Mouse (Mus musculus): ENCODE measurements around the gene Pla2g5.
A peak's percentile ranks its signal among the peaks of the same experiment; 100 is the strongest.
"Not testable (repeated sequence)": the region's sequence is repeated elsewhere in the genome, so short reads cannot be mapped to it uniquely, and the experiment has no call there.

The Pla2g5 gene

GRCm38 (mm10) chr4:138863344-138863998, at the start of gene Pla2g5:
Gene Pla2g5, minus strand, starts transcription at chr4:138863482.
- no peak for DNase-seq (ENCODE audit: low spot score in 2 of 2)

GRCm38 (mm10) chr4:138905624-138906337, 42.5 kb upstream of the Pla2g5 start:
- DNase-seq (ENCODE audit: low spot score in 2 of 2), result no peak

GRCm38 (mm10) chr4:138899361-138899760, 36.1 kb upstream of the Pla2g5 start:
- DNase-seq (ENCODE audit: low spot score in 2 of 2), result peak in 1 of 2 experiments; percentile 32

GRCm38 (mm10) chr4:138893789-138894188, 30.5 kb upstream of the Pla2g5 start:
- not testable (repeated sequence) for DNase-seq (ENCODE audit: low spot score in 2 of 2)

GRCm38 (mm10) chr4:138892655-138893054, 29.4 kb upstream of the Pla2g5 start:
- no peak for DNase-seq (ENCODE audit: low spot score in 2 of 2)

- DNase-seq (ENCODE audit: low spot score in 2 of 2), result no peak
These were observed 26.4 kb upstream of the Pla2g5 start for GRCm38 (mm10) chr4:138889635-138890034.

GRCm38 (mm10) chr4:138889165-138889564, 25.9 kb upstream of the Pla2g5 start:
- no peak for DNase-seq (ENCODE audit: low spot score in 2 of 2)

- DNase-seq (ENCODE audit: low spot score in 2 of 2), result peak in 1 of 2 experiments; percentile 92
These were observed 21.0 kb upstream of the Pla2g5 start for GRCm38 (mm10) chr4:138884261-138884660.

- DNase-seq (ENCODE audit: low spot score in 2 of 2), result peak in 1 of 2 experiments; percentile 57
These were observed 18.9 kb upstream of the Pla2g5 start for GRCm38 (mm10) chr4:138882179-138882578.

- no peak for DNase-seq (ENCODE audit: low spot score in 2 of 2)
These were observed 17.7 kb upstream of the Pla2g5 start for GRCm38 (mm10) chr4:138880811-138881584.

GRCm38 (mm10) chr4:138879808-138880207, 16.5 kb upstream of the Pla2g5 start:
- no peak for DNase-seq (ENCODE audit: low spot score in 2 of 2)

GRCm38 (mm10) chr4:138878783-138879182, 15.5 kb upstream of the Pla2g5 start:
- DNase-seq (ENCODE audit: low spot score in 2 of 2), result no peak

- DNase-seq (ENCODE audit: low spot score in 2 of 2), result no peak
These were observed 14.4 kb upstream of the Pla2g5 start, which contains the start of gene Pla2g2e for GRCm38 (mm10) chr4:138877731-138878130. Gene Pla2g2e, plus strand, starts transcription at chr4:138877942.

- no peak for DNase-seq (ENCODE audit: low spot score in 2 of 2)
These were observed 12.7 kb upstream of the Pla2g5 start for GRCm38 (mm10) chr4:138875986-138876385.

- DNase-seq (ENCODE audit: low spot score in 2 of 2), result not testable (repeated sequence)
These were observed 12.0 kb upstream of the Pla2g5 start for GRCm38 (mm10) chr4:138875275-138875674.

GRCm38 (mm10) chr4:138873864-138874263, 10.6 kb upstream of the Pla2g5 start, which contains the start of gene Gm13030:
Gene Gm13030, minus strand, starts transcription at chr4:138873964.
- no peak for DNase-seq (ENCODE audit: low spot score in 2 of 2)

- no peak for DNase-seq (ENCODE audit: low spot score in 2 of 2)
These were observed 5.4 kb upstream of the Pla2g5 start for GRCm38 (mm10) chr4:138868666-138869065.

GRCm38 (mm10) chr4:138866413-138866812, 3.1 kb upstream of the Pla2g5 start:
- DNase-seq (ENCODE audit: low spot score in 2 of 2), result peak in 1 of 2 experiments; percentile 86

- no peak for DNase-seq (ENCODE audit: low spot score in 2 of 2)
These were observed 2.7 kb upstream of the Pla2g5 start for GRCm38 (mm10) chr4:138865991-138866390.

- DNase-seq (ENCODE audit: low spot score in 2 of 2), result no peak
These were observed 1.8 kb upstream of the Pla2g5 start for GRCm38 (mm10) chr4:138865092-138865491.

GRCm38 (mm10) chr4:138859728-138860127, 3.6 kb downstream of the Pla2g5 start:
- DNase-seq (ENCODE audit: low spot score in 2 of 2), result peak in 1 of 2 experiments; percentile 76

GRCm38 (mm10) chr4:138859245-138859644, 4.0 kb downstream of the Pla2g5 start:
- no peak for DNase-seq (ENCODE audit: low spot score in 2 of 2)
